Mouse (Mus musculus) limb, embryonic 14.5 days (tissue): Measurements from ENCODE around the gene Lyz1. TPM values are rescaled to one million over a fixed set of nuclear protein-coding genes. Genes with fewer than 3 reads are reported as not detected.

ENCODE experiments used
- ATAC-seq: fragments of 200-750 bp; cut with Nextera tagmentation; 2 replicates; pipeline ENCODE4 v1.8.0; 2017; ENCODE audit warnings: low read depth, moderate number of reproducible peaks, moderate TSS enrichment; ENCODE audit not compliant: low FRiP score
- DNase-seq: peaks from one replicate; pipeline ENCODE4 v3.0.0-alpha.2; 2015; ENCODE audit warnings: low spot score
- H3K27ac ChIP-seq: fragments of 300-500 bp; sonication (generic); replicated peaks from 2 replicates; pipeline ENCODE4 v1.5.1; 2014; ENCODE audit warnings: low read depth, mild to moderate bottlenecking, low read length, moderate library complexity, mixed read lengths
- H3K27me3 ChIP-seq: fragments of 300-500 bp; sonication (generic); 2 replicates; pipeline ENCODE4 v1.6.1; 2014; ENCODE audit warnings: low read length, mixed read lengths; ENCODE audit not compliant: control insufficient read depth, insufficient read depth
- H3K36me3 ChIP-seq: fragments of 300-500 bp; sonication (generic); 2 replicates; pipeline ENCODE4 v1.6.1; 2014; ENCODE audit warnings: mild to moderate bottlenecking, low read length, moderate library complexity, mixed read lengths; ENCODE audit not compliant: control insufficient read depth, insufficient read depth
- H3K4me1 ChIP-seq: fragments of 300-500 bp; sonication (generic); 2 replicates; pipeline ENCODE4 v1.6.1; 2014; ENCODE audit warnings: antibody characterized with exemption, low read length, mixed read lengths; ENCODE audit not compliant: control insufficient read depth, insufficient read depth
- H3K4me2 ChIP-seq: fragments of 300-500 bp; sonication (generic); replicated peaks from 2 replicates; pipeline ENCODE4 v1.6.1; 2014; ENCODE audit warnings: low read depth, mild to moderate bottlenecking, low read length, moderate library complexity; ENCODE audit not compliant: severe bottlenecking
- H3K4me3 ChIP-seq: fragments of 300-500 bp; sonication (generic); replicated peaks from 2 replicates; pipeline ENCODE4 v1.5.1; 2014; ENCODE audit warnings: low read length
- H3K9ac ChIP-seq: fragments of 300-500 bp; sonication (generic); 2 replicates; pipeline ENCODE4 v1.6.1; 2014; ENCODE audit warnings: mild to moderate bottlenecking, low read depth, low read length, moderate library complexity; ENCODE audit not compliant: severe bottlenecking
- H3K9me3 ChIP-seq: fragments of 300-500 bp; sonication (generic); 2 replicates; pipeline ENCODE4 v1.6.1; 2016; ENCODE audit warnings: low read length; ENCODE audit not compliant: control insufficient read depth
- POLR2A ChIP-seq: fragments of 200-500 bp; IDR thresholded peaks from 2 replicates; pipeline ENCODE4 v1.8.0; 2012; ENCODE audit warnings: inconsistent platforms, mild to moderate bottlenecking, moderate library complexity, borderline replicate concordance; ENCODE audit not compliant: insufficient read depth, insufficient read length; ENCODE audit errors: extremely low read depth
- WGBS: fragments of 180-500 bp; shearing (Covaris S2); extraction: QIAGEN DNeasy Blood & Tissue Kit; methylation state at CpG from one replicate; pipeline ENCODE4 v1.1.7; 2014; 5-methylcytosine and 5-hydroxymethylcytosine counted together
- polyA plus RNA-seq, 2 experiments: library from polyadenylated mRNA; depleted of rRNA in 1 of 2; stranded (reverse) in 1 of 2; unstranded in 1 of 2; fragments of >200 nt; fragmentation: Nextera tagmentation in 1 of 2; extraction: Ambion mirVana in 1 of 2; gene quantifications; 2 replicates each; pipeline versions ENCODE4 v1.2.1 to v1.2.3; 2012 to 2014

Gene Lyz1
- polyA plus RNA-seq, 2 experiments = 0.14 TPM; not detected in 1

DNA sequence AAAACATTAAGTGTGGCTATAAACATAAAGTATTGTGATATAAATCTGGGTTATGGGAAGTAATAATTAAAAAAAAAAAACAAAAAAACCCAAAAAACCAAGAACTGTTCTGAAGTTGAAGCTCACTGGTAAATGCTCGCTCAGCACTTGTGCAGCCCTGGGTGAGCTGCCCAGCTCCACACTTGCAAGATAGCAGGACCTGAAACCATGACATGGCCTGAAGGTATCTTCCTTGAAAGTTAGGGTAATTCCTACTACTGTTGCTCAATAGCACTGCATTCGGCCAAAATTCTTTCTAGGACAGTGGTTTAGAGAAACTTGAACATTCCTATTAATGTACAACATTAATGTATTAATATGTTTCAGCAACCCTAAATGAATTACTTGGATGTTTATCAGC is 20.5 kb upstream of the Lyz1 start:
- H3K9me3 ChIP-seq = no peaks in the 10 kb centered on the region
- TF ChIP-seq POLR2A = no peak
- WGBS = 84% methylated on average over 2 of the region's 2 CpGs
- H3K36me3 ChIP-seq = no peaks in the 10 kb centered on the region
- H3K9ac ChIP-seq = no peak overlapping the region
- no peaks in the 10 kb centered on the region for H3K27me3 ChIP-seq
- no peak overlapping the region for H3K4me3 ChIP-seq
- no peak overlapping the region for H3K27ac ChIP-seq
- ATAC-seq (no peak), DNase-seq (no peak)
- H3K4me2 ChIP-seq = no peak overlapping the region
- H3K4me1 ChIP-seq = no peaks in the 10 kb centered on the region

DNA sequence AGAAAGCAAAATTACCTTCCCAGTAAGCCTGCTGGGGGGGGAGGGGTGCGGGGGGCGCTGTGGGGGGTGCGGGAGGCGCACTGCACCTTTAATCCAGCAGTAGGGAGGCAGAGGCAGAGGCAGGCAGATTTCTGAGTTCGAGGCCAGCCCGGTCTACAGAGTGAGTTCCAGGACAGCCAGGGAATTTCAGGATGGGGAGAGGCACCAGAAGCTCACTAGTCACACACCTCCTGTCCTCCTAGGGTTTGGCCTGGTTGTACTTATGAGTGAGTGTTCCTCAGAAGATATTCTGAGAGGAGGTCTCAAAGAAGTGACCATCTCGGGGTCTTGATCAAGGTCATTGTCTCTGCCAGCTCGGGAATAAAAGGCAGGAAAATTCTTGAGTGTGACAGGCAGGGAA is 19.5 kb upstream of the Lyz1 start:
- no peak for DNase-seq
- WGBS = 82% methylated on average over 8 of the region's 8 CpGs
- Histone ChIP-seq H3K27me3 (no peaks in the 10 kb centered on the region), H3K27ac (no peak overlapping the region), H3K4me2 (no peak overlapping the region), H3K4me3 (no peak overlapping the region), H3K9ac (no peak overlapping the region), H3K4me1 (no peaks in the 10 kb centered on the region), H3K9me3 (no peaks in the 10 kb centered on the region), H3K36me3 (no peaks in the 10 kb centered on the region)
- no peak for TF ChIP-seq POLR2A
- no peak for ATAC-seq

DNA sequence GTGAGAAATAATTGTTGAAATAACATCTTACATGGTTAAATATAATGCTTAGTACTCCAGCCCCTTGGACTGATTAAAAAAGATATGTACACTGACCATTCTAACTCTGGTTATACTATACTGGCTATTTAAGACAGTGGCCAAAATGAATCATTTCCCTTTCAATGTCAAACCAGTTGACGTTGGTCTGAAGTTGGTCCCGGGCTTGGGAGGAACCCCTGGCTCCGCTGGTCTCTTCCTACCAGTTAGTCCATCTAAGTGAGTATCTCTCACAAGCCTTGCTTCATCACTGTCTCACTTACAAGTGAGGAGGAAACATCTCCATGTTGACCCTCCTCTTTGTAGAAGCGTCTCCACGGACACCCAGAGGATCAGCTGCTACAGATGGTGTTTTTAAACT is 11.7 kb upstream of the Lyz1 start:
- Histone ChIP-seq H3K27me3 (no peaks in the 10 kb centered on the region), H3K27ac (no peak overlapping the region), H3K4me1 (no peaks in the 10 kb centered on the region), H3K36me3 (no peaks in the 10 kb centered on the region), H3K4me2 (no peak overlapping the region), H3K4me3 (no peak overlapping the region), H3K9ac (no peak overlapping the region), H3K9me3 (no peaks in the 10 kb centered on the region)
- 91% methylated on average over 5 of the region's 5 CpGs for WGBS
- no peak for DNase-seq
- ATAC-seq = no peak
- no peak for TF ChIP-seq POLR2A

DNA sequence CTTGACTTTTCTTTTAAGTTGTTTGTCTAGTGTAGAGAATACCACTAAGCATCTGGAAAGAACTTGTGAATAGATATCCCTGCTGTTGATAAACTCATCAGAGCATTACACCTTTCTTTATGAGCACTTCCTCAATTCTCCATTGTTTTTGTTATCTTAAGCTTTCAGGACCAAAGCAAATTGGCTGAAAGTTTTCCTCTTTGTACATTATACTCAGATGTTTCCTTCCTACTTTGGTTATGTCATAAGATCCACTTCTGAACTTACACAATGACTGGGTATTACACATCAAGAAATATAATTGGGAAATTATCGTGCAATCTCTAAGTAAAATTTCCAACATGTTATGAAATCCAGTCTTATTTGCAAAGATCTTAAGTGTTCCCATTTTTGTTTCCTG is 9.0 kb upstream of the Lyz1 start:
- H3K4me2 ChIP-seq = no peak overlapping the region
- H3K9me3 ChIP-seq = no peaks in the 10 kb centered on the region
- no peak overlapping the region for H3K27ac ChIP-seq
- H3K4me3 ChIP-seq = no peak overlapping the region
- ATAC-seq (no peak), DNase-seq (no peak)
- H3K9ac ChIP-seq = no peak overlapping the region
- H3K4me1 ChIP-seq = no peaks in the 10 kb centered on the region
- no peaks in the 10 kb centered on the region for H3K27me3 ChIP-seq
- no peak for TF ChIP-seq POLR2A
- no peaks in the 10 kb centered on the region for H3K36me3 ChIP-seq
- 93% methylated on average over 1 of the region's 1 CpGs for WGBS

DNA sequence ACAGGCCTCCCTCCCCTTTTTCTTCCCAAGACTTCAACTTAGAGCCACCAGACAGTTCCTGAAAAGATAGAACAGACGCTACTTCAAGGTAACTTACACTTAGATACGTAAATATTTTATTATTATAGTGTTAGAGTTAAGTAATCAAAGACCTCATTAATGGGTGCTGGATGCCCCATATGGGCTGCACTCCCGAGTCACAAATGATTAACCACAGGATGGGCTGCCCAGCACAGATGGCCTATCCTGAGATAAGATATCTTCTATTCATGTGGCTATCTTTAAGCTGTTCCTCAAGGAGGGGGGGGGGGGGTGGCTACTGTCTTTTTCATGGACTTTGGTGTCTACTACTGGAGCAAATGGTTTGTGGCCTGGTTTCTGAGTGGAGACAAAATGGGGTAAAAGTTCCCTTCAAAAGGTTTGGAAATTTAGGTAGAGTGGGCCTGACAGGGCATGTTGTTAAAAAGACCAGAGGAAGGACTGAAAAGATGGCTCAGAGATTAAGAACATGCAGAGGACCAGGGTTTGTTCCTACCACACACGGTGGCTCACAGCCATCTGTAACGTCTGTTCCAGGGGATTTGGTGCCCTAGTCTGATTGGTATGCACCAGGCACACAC is 7.3 kb upstream of the Lyz1 start:
- Histone ChIP-seq H3K4me2 (no peak overlapping the region), H3K4me1 (no peaks in the 10 kb centered on the region), H3K36me3 (no peaks in the 10 kb centered on the region), H3K27me3 (no peaks in the 10 kb centered on the region), H3K9ac (no peak overlapping the region), H3K4me3 (no peak overlapping the region), H3K9me3 (no peaks in the 10 kb centered on the region), H3K27ac (no peak overlapping the region)
- no peak for TF ChIP-seq POLR2A
- 77% methylated on average over 5 of the region's 5 CpGs for WGBS
- ATAC-seq = no peak
- DNase-seq = no peak

DNA sequence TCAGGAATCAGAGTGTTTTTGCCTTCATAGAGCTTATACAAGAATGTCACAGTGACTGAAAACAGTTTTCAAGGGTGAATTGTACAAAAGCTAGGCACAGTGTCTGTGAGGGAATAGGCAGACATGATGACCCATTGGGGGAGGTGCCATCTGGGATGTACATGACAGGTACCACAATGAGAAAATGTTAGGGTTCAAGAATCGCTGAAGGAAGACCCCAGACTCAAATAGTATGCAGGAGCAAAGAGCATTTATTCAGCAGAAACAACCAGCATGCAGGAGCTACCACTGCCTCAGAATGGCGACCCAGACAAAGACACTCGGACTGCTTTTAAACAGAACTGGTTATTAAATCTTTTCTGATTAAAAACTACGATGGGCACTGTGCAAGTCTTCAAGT is 6.4 kb upstream of the Lyz1 start:
- H3K4me2 ChIP-seq = no peak overlapping the region
- DNase-seq (no peak), ATAC-seq (no peak)
- no peak overlapping the region for H3K9ac ChIP-seq
- WGBS = 74% methylated on average over 4 of the region's 4 CpGs
- no peaks in the 10 kb centered on the region for H3K36me3 ChIP-seq
- no peak overlapping the region for H3K27ac ChIP-seq
- no peaks in the 10 kb centered on the region for H3K27me3 ChIP-seq
- no peak for TF ChIP-seq POLR2A
- no peak overlapping the region for H3K4me3 ChIP-seq
- no peaks in the 10 kb centered on the region for H3K9me3 ChIP-seq
- H3K4me1 ChIP-seq = no peaks in the 10 kb centered on the region
